Mouse (Mus musculus): ENCODE measurements at regions not wholly inside any gene's neighbourhood (a gene's known extent, or its start where the extent isn't known, plus 50 kb on each side); places are given as distances from the start of the nearest gene placed in this dataset.

- Histone ChIP-seq H3K9me3 (ENCODE audit: control insufficient read depth, low read length) (no peaks in the 10 kb centered on the region), H3K27me3 (replicated peaks; ENCODE audit: control insufficient read depth, insufficient read depth, low read length) (no peaks in the 10 kb centered on the region), H3K4me1 (replicated peaks; ENCODE audit: control insufficient read depth, insufficient read depth, low read length) (peaks cover 20% of the 10 kb centered on the region), H3K36me3 (ENCODE audit: control insufficient read depth, insufficient read depth) (no peaks in the 10 kb centered on the region), H3K9ac (replicated peaks; ENCODE audit: low read depth, low read length) (no peak overlapping the region), H3K27ac (ENCODE audit: low read length) (no peak overlapping the region), H3K4me2 (ENCODE audit: low read length) (no peak overlapping the region), H3K4me3 (replicated peaks; ENCODE audit: low read length) (no peak overlapping the region)
- 12% methylated on average over 2 of the region's 2 CpGs for WGBS
- peak; percentile 80 for ATAC-seq
These were observed 211.5 kb upstream of the F930015N05Rik start for GRCm38 (mm10) chr11:64647938-64648337.

GRCm38 (mm10) chr11:64650571-64651282 is 214.3 kb upstream of the F930015N05Rik start:
- WGBS: 81% methylated on average over 10 of the region's 10 CpGs
- no peak for ATAC-seq
- no peak overlapping the region for H3K27ac ChIP-seq (ENCODE audit: low read length)
- H3K9me3 ChIP-seq (ENCODE audit: control insufficient read depth, low read length): no peaks in the 10 kb centered on the region
- no peak overlapping the region for H3K9ac ChIP-seq (replicated peaks; ENCODE audit: low read depth, low read length)
- no peak overlapping the region for H3K4me2 ChIP-seq (ENCODE audit: low read length)
- H3K27me3 ChIP-seq (replicated peaks; ENCODE audit: control insufficient read depth, insufficient read depth, low read length): no peaks in the 10 kb centered on the region
- no peak overlapping the region for H3K4me3 ChIP-seq (replicated peaks; ENCODE audit: low read length)
- peaks cover 19% of the 10 kb centered on the region for H3K4me1 ChIP-seq (replicated peaks; ENCODE audit: control insufficient read depth, insufficient read depth, low read length)
- no peaks in the 10 kb centered on the region for H3K36me3 ChIP-seq (ENCODE audit: control insufficient read depth, insufficient read depth)

GRCm38 (mm10) chr11:64652811-64653210 is 216.4 kb upstream of the F930015N05Rik start:
- Histone ChIP-seq H3K36me3 (ENCODE audit: control insufficient read depth, insufficient read depth) (no peaks in the 10 kb centered on the region), H3K9me3 (ENCODE audit: control insufficient read depth, low read length) (no peaks in the 10 kb centered on the region), H3K4me2 (ENCODE audit: low read length) (no peak overlapping the region), H3K4me3 (replicated peaks; ENCODE audit: low read length) (no peak overlapping the region), H3K4me1 (replicated peaks; ENCODE audit: control insufficient read depth, insufficient read depth, low read length) (peaks cover 7% of the 10 kb centered on the region), H3K9ac (replicated peaks; ENCODE audit: low read depth, low read length) (no peak overlapping the region), H3K27ac (ENCODE audit: low read length) (no peak overlapping the region), H3K27me3 (replicated peaks; ENCODE audit: control insufficient read depth, insufficient read depth, low read length) (no peaks in the 10 kb centered on the region)
- ATAC-seq: no peak

DNA sequence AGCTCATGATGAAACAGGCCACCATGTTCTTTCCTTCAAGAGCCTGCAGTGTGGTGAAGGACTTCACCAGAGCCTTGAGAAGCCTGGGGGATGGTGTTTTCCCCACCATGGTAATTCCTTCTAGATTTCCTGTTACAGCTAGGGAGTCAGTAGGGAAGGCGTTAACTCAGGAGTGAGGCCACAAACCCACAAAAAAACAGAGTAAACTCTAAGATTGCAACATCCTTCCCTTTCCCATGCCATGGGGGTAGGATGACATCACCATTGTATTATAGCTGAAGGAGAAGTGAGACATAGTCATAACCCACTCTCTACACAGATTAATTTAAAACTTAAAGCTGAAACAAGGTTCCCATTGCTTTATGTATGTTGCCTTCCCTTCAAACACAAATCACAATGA is 218.7 kb upstream of the F930015N05Rik start:
- H3K27ac ChIP-seq (ENCODE audit: low read length): no peak overlapping the region
- WGBS: 92% methylated on average over 1 of the region's 1 CpGs
- no peaks in the 10 kb centered on the region for H3K27me3 ChIP-seq (replicated peaks; ENCODE audit: control insufficient read depth, insufficient read depth, low read length)
- H3K9me3 ChIP-seq (ENCODE audit: control insufficient read depth, low read length): no peaks in the 10 kb centered on the region
- H3K36me3 ChIP-seq (ENCODE audit: control insufficient read depth, insufficient read depth): no peaks in the 10 kb centered on the region
- ATAC-seq: no peak
- H3K4me3 ChIP-seq (replicated peaks; ENCODE audit: low read length): no peak overlapping the region
- 0 out of 2 replicates have a peak, but pooled peaks cover 2% of the 10 kb centered on the region for H3K4me1 ChIP-seq (replicated peaks; ENCODE audit: control insufficient read depth, insufficient read depth, low read length)
- no peak overlapping the region for H3K4me2 ChIP-seq (ENCODE audit: low read length)
- H3K9ac ChIP-seq (replicated peaks; ENCODE audit: low read depth, low read length): no peak overlapping the region

DNA sequence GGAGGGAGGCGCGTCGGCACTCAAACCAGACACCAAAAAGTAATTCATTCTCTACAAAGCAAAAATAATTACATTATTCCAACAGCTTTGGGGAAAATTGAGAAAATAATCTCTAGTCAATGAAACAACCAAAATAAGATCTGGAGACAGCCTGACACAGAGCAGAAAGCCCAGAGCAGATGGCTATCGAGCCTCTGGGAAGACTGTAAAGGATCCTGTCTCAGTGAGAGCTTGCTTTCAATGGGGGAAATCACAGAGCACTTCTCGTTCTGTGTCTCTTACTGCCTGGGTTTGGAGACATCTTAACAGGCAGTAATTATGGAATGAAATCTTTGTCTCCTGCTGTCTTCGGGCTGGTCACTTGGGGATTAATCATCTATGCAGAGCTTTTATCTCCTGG is 226.7 kb upstream of the F930015N05Rik start:
- Histone ChIP-seq H3K27me3 (replicated peaks; ENCODE audit: control insufficient read depth, insufficient read depth, low read length) (no peaks in the 10 kb centered on the region), H3K9ac (replicated peaks; ENCODE audit: low read depth, low read length) (no peak overlapping the region), H3K36me3 (ENCODE audit: control insufficient read depth, insufficient read depth) (no peaks in the 10 kb centered on the region), H3K4me1 (replicated peaks; ENCODE audit: control insufficient read depth, insufficient read depth, low read length) (0 out of 2 replicates have a peak, but pooled peaks cover 6% of the 10 kb centered on the region), H3K9me3 (ENCODE audit: control insufficient read depth, low read length) (no peaks in the 10 kb centered on the region), H3K4me3 (replicated peaks; ENCODE audit: low read length) (no peak overlapping the region), H3K4me2 (ENCODE audit: low read length) (peak overlapping the region; percentile 4; the same call in 1 of the 2 replicates), H3K27ac (ENCODE audit: low read length) (no peak overlapping the region)
- no peak for ATAC-seq
- WGBS: 15% methylated on average over 6 of the region's 6 CpGs

- no peaks in the 10 kb centered on the region for H3K9me3 ChIP-seq (ENCODE audit: control insufficient read depth, low read length)
- no peak for ATAC-seq
- no peaks in the 10 kb centered on the region for H3K27me3 ChIP-seq (replicated peaks; ENCODE audit: control insufficient read depth, insufficient read depth, low read length)
- WGBS: 73% methylated on average over 3 of the region's 3 CpGs
- H3K4me3 ChIP-seq (replicated peaks; ENCODE audit: low read length): no peak overlapping the region
- H3K9ac ChIP-seq (replicated peaks; ENCODE audit: low read depth, low read length): no peak overlapping the region
- H3K36me3 ChIP-seq (ENCODE audit: control insufficient read depth, insufficient read depth): no peaks in the 10 kb centered on the region
- H3K27ac ChIP-seq (ENCODE audit: low read length): no peak overlapping the region
- H3K4me1 ChIP-seq (replicated peaks; ENCODE audit: control insufficient read depth, insufficient read depth, low read length): peaks cover 10% of the 10 kb centered on the region; the same call in 1 of the 2 replicates
- H3K4me2 ChIP-seq (ENCODE audit: low read length): no peak overlapping the region
These were observed 230.6 kb upstream of the F930015N05Rik start for GRCm38 (mm10) chr11:64667010-64667409.

DNA sequence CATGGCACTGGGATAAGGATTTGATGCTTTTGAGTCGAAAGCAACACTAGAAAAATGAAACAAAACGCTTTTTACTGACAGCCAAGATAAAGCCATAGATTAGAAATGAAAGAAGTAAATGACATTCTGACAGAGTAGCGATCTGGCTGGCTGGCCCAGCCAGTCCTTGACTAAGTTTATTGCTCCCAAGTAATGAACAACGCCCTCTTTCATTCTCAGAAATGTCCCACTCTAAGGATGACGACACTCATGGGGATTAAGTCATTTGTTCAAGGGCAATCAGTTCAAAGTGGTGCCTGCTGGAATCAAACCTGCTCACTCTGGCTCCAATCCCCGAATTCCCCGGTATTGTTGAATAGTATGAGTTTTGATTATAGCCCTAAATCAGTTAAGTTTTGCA is 231.1 kb upstream of the F930015N05Rik start:
- H3K36me3 ChIP-seq (ENCODE audit: control insufficient read depth, insufficient read depth): no peaks in the 10 kb centered on the region

DNA sequence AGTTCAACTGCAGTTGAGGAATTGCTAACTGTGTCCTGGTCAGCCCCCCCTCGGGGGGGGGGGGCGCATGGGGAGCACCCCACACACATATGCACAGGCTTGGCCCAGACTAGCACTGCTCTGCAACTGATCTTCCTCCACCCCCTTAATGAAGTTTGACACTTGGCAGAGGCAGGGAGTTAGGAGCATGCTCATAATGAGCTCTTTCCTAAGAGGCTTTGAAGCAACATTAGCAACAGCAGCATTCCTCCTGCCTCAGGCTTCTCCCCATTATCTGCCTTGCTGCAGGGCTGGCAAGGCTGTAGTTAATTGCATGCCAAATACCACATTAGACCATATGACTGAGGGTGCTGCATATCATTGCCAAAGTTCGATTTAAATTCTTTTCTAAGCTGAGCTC is 235.4 kb upstream of the F930015N05Rik start:
- Histone ChIP-seq H3K4me1 (replicated peaks; ENCODE audit: control insufficient read depth, insufficient read depth, low read length) (peaks cover 4% of the 10 kb centered on the region; the same call in 1 of the 2 replicates), H3K27me3 (replicated peaks; ENCODE audit: control insufficient read depth, insufficient read depth, low read length) (no peaks in the 10 kb centered on the region), H3K4me3 (replicated peaks; ENCODE audit: low read length) (no peak overlapping the region), H3K27ac (ENCODE audit: low read length) (no peak overlapping the region), H3K9me3 (ENCODE audit: control insufficient read depth, low read length) (peaks cover 3% of the 10 kb centered on the region), H3K36me3 (ENCODE audit: control insufficient read depth, insufficient read depth) (no peaks in the 10 kb centered on the region), H3K9ac (replicated peaks; ENCODE audit: low read depth, low read length) (no peak overlapping the region), H3K4me2 (ENCODE audit: low read length) (no peak overlapping the region)
- WGBS: 30% methylated on average over 3 of the region's 3 CpGs
- peak; percentile 86 for ATAC-seq

More for the DNA sequence above, 231.1 kb upstream of the F930015N05Rik start:
- H3K4me2 ChIP-seq (ENCODE audit: low read length): no peak overlapping the region
- no peak overlapping the region for H3K9ac ChIP-seq (replicated peaks; ENCODE audit: low read depth, low read length)
- H3K9me3 ChIP-seq (ENCODE audit: control insufficient read depth, low read length): no peaks in the 10 kb centered on the region
- H3K4me3 ChIP-seq (replicated peaks; ENCODE audit: low read length): no peak overlapping the region
- no peaks in the 10 kb centered on the region for H3K27me3 ChIP-seq (replicated peaks; ENCODE audit: control insufficient read depth, insufficient read depth, low read length)
- H3K27ac ChIP-seq (ENCODE audit: low read length): no peak overlapping the region
- H3K4me1 ChIP-seq (replicated peaks; ENCODE audit: control insufficient read depth, insufficient read depth, low read length): peaks cover 10% of the 10 kb centered on the region; the same call in 1 of the 2 replicates
- WGBS: 35% methylated on average over 7 of the region's 7 CpGs
- no peak for ATAC-seq

DNA sequence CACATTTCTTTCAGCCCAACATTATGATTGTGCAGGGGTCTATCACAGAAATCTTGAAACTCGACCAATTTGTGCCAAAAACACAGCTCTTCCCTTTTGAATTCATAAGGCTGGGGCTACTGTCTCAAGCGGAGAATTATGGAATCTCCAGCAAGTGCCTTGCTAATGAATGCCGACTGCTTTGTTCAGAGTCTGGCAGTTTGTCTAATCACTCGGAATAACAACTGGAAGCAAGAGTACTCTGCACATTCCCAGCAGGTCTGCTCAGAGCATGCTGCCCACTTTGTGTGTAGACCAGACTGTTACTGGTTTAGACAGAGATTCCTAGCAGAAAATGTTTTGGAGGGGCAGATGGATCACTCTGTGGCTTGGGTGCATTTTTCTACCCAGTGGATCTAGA is 237.1 kb upstream of the F930015N05Rik start:
- peaks cover 4% of the 10 kb centered on the region; the same call in 1 of the 2 replicates for H3K4me1 ChIP-seq (replicated peaks; ENCODE audit: control insufficient read depth, insufficient read depth, low read length)
- H3K9me3 ChIP-seq (ENCODE audit: control insufficient read depth, low read length): peaks cover 8% of the 10 kb centered on the region
- H3K27me3 ChIP-seq (replicated peaks; ENCODE audit: control insufficient read depth, insufficient read depth, low read length): no peaks in the 10 kb centered on the region
- WGBS: 33% methylated on average over 4 of the region's 4 CpGs
- no peak for ATAC-seq
- H3K4me3 ChIP-seq (replicated peaks; ENCODE audit: low read length): no peak overlapping the region
- no peaks in the 10 kb centered on the region for H3K36me3 ChIP-seq (ENCODE audit: control insufficient read depth, insufficient read depth)
- no peak overlapping the region for H3K9ac ChIP-seq (replicated peaks; ENCODE audit: low read depth, low read length)
- no peak overlapping the region for H3K4me2 ChIP-seq (ENCODE audit: low read length)
- no peak overlapping the region for H3K27ac ChIP-seq (ENCODE audit: low read length)
